Mouse (Mus musculus): ENCODE data around the gene Myo1c. TPM values are rescaled to one million over a fixed set of nuclear protein-coding genes. Genes with fewer than 3 reads are reported as not detected.

Myo1c gene
- total RNA-seq, 2 experiments from 2014 or later = 12.9 to 14.1 TPM

DNA sequence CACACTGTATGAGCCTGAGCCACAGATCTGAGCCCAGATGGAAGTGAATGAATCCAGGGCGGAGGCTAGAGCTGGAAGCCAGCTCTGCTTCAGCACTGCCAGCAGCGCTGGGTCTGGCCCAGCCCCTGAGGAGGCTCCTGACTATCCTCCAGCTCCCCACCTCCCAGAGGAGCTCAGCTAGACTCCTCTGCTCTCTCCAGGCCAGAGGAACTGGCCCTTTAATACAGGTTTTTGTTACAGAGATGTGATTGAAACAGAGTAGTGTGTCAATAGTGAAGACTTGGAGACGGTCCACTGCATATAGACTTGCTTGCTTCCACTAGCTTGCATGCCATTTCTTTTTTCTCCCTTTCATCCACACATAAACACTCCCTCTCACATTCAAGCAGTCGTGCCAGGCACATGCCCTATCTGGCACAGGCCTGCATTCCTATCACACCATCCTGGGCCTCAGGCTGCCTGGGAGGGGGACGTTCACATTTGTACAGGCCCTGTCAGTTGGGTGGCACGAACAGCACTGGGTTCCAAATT lies 2.6 kb upstream of the Myo1c start:
- DNase-seq (ENCODE audit: low spot score in 2 of 2) = peak; percentile 47 to 74

DNA sequence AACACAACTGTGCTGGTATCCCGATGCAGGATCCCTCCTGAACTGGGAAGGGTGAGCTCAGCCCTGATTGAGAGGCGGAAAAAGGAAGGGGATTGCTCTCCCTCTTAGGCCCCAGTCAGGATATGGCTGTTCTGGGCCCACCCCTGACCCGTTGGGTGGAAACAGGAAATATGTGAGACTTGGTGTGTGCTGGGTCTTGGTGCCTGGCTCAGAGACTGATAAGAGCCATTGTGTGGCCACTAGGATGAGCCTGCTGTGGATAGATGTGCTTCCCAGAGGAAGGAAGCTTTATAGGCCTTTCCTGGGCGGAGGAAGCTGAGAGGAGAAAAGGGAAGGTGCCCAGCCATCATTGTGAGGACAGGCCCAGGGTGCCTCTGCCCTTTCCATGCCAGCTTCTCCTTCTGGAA lies 1.1 kb upstream of the Myo1c start:
- no peak for DNase-seq (ENCODE audit: low spot score in 2 of 2)

DNA sequence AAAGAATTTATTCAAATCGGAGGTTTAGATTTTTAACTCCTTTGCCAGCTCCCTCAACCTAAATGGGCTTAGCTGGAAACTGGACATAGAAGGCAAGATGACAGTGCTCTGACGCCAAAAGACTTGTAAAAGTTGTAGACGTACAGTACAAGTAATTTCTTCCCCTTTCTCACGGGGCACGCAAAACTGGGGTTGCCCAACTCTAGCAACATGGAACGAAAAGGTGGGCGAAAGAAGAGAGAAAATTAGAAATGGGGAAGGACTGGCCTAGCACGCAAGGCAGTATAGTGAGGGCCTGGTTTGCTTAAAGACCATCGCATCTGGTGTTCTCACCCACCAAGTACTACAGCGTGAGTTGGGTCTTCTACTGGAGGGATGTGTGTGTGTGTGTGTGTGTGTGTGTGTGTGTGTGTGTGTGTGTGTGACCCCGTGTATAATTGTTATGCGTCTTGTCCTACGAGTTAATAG lies 688 bp downstream of the Myo1c start:
- DNase-seq (ENCODE audit: low spot score in 2 of 2) = no peak

DNA sequence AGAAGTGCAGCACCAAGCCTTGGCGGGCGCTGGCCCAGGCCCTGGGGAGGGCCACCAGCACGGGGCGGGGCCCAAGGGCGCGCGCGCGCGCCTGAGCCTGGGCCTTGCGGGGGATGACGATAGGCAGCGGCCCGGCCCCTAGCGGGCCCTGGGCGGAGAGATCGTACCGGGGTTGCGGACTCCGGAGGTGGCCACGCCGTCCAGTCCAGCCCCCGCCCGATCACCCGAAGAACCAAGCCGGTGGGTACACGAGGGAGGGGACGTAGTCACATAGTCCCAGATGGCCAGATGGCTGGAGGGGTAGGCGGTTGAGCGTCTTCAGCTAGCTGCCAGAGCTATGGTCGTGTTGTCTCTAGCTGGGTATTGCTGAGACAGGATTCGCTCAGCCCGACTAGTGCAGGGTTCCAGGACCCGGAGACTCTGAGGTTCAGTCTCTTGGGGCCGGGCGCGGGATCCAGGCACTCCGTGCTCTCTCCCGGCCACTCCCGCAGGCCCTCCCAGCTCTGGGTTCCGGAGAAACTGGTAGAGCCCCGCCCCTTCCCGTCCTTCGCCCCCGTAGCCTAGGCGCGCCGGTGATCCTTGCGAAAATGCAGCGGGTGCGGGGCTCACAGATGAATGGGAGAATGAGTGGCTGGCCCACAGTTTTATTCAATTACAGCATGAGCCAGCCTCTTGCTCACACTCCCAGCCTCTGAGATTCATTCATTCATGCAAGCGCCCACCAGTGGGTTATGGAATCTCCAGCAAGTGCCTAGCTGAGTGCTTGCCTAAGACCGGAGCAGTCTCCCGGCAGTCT lies 1.3 kb downstream of the Myo1c start:
- DNase-seq (ENCODE audit: low spot score in 2 of 2) = peak; percentile 73 to 74

DNA sequence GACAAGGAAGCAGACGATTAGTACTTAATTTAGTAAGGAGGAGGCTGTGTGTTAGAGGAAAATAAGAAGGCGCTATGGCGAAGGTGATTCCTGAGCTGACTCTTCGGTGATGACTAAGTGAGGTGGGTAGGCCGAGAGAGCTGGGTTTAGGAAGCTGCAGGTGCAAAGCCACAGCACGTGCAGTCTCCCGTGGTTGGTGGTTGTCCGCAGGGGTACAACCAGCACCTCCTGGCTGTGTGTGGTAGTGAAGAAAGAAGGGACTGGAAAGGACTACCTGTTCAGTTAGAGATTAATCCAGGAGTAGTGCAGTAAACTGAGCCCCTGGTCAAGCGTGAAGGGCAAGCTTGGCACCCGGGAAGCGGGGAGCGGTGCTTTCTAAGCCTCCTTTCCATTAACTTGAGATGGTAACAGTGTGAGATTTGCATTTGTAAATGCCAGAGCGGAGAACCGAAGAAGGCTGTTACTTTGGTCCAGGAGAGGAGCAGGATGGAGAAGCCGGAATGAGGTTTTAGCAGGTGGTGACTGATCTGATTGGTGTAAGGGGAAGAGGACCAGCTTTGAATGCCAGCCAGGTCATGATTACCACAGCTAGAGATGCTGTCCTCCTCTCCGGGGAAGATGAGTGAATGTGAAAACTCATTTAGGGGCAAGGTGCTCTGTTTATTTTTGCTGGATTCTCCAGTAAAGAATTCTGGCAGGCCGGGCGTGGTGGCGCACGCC lies 2.1 kb downstream of the Myo1c start:
- no peak for DNase-seq (ENCODE audit: low spot score in 2 of 2)

DNA sequence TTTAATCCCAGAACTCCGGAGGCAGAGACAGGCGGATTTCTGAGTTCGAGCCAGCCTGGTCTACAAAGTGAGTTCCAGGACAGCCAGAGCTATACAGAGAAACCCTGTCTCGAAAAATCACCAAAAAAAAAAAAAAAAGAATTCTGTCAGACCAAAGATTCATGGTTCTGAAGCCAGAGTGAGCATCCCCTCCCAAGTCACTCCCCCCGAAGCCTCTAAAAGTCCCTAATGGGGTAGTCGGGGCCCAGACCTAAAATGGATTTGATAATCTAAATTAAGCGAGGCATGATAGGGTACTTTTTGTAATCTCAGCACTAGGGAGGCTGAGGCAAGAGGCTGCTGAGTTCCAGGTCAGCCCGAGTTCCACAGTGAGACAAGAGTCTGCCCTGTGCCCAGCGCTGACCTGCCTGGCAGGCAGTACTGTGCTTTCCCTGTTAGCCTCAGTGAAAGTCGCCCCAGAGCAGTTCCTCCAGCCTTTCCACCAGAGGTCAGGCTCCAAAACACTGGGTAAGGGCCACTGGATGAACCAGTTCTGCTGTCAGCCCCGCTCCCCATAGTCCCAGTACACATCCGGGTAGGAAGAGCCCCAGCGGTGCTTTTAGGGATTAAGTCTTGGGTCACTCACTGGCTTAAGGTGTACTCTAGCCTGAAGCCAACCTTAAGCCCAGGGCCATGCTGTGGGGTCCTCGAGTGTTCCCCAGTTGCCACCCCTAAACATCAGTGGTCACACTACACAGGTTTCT lies 2.8 kb downstream of the Myo1c start:
- no peak for DNase-seq (ENCODE audit: low spot score in 2 of 2)

DNA sequence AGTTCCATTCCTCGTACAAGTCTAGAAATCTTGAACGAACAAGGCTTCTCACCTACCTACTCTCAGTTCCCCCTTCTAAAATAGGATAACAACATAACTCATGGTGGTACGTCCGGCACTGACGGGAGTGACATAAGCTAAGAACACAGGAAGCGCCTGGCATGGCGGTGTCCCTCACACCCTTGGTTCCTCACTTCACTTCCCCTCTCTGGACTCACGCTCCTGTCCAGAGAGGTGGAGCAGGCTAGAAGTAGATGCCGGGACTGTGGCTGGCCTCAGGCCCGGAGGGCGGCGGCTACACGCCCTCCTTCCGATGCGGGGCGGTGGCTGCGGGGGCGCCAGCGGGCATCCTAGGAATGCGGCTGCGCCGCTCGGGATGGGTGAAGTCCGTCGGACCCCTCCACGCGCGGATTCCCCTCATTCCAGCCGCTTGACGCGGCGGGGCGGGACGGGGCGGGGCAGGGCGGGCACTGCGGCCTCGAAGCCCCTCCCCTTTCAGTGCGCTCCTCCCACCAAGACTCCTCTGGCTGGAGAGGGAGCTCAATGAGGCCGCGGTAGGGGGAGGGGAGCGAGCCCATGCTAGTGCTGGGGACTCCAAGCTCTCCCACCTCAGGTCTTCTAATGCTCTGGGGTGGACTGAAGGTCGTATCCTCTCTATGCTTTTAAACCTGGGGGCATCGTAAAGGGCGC lies 3.6 kb downstream of the Myo1c start:
- DNase-seq (ENCODE audit: low spot score in 2 of 2) = peak in 1 of 2 experiments; percentile 32

DNA sequence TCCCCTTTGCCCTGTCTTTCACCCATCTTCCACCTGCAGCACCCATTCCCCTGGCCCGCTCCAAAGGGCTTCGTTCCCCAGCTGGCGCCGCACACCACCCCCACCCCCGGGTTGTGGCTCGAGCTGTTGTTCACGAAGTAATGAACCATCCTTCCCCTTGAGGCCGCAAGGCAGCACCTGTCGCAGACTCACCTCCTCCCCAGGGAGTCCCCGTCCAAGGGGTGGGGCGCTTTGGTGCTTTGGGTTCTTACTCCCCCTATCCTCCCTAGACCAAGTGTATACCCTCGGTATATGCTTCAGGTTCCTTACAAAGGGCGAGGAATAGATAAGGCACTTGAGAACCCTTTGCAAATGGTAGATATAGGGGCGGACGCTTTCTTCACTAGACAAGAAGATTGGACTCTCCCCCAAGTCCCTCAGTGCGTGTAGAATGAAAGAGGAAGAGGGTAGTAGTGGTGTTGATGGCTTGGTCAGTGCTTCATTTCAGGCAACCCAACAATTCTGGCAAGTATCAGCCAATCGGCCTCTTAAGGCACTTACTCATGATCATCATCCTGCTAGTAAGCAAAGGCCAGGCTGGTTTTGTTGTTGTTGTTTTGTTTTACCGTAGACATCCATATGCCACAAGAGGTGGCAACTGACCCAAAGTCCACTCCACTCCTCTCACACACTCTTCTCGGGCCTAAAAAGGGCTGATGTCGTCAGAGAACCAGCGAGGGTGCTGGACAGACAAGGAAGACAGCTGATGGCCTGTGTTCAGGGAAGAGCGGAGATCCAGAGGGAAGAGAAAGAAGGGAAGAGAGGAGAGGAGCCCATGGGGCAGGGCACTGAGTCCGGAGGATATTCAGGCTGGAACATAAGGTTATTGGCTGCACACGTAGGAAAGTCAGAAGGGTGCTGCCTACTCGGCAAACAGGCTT lies 4.4 kb downstream of the Myo1c start:
- DNase-seq (ENCODE audit: low spot score in 2 of 2) = no peak

DNA sequence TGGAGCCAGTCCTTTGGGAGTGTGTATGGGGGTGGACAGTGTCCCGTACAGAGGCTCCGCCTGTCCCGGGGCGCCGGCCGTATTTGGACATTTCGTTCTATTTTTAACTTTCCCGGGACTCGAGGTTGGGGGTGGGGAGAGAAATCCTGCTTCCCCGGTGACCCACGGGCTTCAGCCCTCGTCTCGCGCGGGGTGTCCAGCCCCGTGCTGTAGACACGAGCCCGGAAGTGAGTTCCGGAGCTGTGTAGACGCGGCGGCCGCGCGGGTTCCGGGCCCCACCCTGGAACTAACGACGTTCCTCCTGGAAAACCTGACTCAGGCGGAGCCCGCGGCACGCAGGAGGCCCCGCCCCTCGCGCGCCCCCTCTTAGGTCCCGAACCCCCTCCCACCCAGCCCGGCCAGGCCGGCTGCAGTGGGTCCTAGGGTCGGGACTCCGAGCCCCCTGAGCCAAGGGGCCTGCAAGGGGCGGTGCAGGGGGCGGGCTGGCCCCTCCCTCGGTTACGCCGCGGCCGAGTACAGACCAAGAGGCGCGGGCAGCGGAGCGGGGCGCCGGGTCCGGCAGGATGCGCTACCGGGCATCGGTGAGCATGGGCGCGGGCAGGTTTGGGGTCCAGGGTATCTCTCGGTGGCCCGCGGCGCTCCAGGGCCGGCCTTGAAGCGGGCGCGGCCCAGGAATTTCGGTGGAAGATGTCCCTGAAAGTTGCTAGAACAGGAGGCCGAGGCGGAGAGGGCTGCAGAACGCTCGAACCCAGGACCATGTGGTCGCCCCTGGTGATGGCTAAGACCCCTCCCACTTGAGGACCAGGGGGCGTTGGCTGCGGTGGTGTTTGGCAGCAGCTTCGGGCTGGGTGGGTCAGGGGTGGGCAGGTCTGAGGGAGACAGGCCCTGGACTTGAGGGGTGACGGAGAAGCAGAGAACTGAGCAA lies 5.6 kb downstream of the Myo1c start:
- peak in 1 of 2 experiments; percentile 46 for DNase-seq (ENCODE audit: low spot score in 2 of 2)

DNA sequence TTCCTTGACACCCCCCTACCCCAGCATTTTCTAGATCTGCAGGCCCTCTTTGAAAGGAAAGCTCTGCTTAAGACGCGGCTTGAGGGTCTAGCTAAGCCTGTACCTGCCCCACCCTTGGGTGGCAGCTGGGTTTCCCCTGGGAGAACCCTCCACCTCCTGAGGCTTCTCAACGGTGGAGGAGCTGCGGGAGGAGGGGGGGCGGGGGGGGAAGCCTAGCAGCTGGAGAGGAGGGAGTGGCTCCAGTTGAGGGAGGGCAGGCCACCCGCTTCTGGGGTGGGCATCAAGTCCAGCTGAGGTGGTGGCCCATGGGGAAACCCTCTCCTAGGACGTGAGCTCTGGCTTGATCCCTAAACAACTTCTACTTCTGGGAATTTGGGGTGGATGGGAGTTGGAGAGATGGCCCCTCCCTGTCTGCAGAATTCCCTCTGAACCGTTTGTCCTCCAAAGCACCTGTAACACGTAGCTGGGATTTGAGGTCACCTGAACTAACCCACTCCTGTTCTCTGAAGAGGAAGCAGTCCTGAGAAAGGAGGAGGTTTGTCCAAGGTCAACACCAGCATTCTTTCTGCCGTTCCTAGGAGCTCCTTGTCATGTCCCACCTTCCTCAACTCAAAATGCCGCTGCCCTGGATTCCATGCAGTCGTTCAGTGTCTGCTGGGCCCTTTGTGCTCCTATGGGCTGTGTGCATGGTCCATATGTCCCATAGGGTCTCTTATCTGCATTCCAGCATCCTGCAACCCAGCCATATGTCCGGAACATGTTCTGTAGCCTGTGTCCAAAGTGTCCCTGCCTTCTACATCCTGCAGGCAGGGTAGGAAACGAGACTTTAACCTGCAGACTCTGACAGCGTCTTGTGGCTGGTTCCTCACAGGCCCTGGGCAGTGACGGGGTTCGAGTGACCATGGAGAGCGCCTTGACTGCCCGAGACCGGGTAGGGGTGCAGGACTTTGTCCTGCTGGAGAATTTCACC lies 6.6 kb downstream of the Myo1c start:
- DNase-seq (ENCODE audit: low spot score in 2 of 2) = no peak

DNA sequence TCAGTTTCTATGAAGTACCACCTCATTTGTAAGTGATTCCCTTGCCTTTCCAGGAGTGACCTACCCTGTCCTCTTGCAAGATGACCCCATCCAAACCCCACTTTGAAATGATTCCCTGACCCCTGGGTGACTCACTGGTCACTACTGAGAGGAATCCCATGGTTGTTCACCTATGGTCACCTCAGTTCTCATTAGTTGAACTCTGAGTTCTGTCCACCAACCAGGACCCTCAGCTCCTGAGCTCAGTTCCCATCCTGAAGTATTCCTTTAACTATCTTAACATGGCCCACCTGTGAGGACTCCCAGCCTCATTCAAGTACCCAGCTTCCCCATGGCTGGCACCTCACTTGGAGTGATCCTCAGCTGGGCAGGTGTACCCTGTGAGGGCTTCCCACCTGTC lies 7.5 kb downstream of the Myo1c start:
- no peak for DNase-seq (ENCODE audit: low spot score in 2 of 2)

DNA sequence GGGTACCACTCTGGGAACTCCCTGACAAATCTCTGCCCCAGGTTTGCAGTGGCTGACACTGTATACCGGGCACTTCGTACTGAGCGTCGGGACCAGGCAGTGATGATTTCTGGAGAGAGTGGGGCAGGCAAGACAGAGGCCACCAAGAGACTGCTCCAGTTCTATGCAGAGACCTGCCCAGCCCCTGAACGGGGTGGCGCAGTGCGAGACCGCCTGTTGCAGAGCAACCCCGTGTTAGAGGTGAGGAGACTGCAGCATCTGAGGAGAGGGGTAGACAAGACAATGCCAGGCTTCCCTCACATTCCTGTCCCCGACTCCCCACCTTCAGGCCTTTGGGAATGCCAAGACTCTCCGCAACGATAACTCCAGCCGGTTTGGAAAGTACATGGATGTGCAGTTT lies 8.0 kb downstream of the Myo1c start:
- no peak for DNase-seq (ENCODE audit: low spot score in 2 of 2)

DNA sequence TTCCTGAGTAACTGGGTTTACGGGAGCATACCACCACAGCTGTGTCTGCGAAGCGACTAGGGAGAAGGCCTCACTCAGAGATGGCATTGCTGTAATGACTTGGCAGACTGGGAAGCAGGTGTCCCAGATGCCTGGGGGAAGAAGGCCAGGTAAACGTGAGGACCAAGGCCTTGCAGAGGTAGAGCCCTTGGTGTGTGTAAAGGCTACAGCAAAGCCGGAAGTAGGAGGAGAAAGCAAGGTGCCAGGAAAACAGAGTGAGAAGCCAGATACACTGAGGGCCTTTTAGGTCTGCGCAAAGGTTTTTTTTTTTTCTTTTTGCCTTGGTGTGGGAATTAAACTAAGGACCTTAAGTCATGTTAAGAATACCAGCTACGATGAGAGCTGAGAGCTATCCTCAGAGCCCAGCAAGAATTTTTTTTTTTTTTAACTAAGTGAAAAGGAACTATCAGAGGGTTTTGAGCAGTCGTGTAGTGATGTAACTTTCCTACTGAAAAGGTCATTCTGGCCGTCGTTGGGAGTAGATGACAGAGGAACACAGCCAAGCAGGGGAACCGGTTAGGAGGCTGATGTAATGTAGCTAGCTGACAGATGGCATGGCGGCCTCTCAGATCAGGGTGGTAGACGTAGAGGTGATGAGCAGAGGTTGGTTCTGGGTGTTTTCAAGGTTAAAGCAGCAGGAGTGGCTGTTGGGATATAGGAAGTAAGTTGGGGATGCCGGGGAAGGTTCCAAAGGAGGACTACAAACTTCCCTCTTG lies 8.9 kb downstream of the Myo1c start:
- no peak for DNase-seq (ENCODE audit: low spot score in 2 of 2)

DNA sequence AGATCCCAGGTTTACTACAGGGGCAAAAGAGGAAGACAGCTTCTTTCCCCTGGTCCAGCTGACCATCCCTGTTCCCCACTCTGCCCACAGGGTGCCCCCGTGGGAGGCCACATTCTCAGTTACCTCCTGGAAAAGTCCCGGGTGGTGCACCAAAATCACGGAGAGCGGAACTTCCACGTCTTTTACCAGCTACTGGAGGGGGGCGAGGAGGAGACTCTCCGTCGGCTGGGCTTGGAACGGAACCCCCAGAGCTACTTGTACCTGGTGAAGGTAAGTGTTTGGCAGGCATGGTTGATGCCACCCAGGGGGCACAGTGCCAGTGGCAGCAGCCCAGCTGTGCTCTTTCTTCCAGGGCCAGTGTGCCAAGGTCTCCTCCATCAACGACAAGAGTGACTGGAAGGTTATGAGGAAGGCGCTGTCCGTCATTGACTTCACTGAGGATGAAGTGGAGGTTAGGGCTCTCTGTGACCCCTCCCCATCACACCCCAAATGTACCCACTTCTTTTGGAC lies 9.8 kb downstream of the Myo1c start:
- no peak for DNase-seq (ENCODE audit: low spot score in 2 of 2)

DNA sequence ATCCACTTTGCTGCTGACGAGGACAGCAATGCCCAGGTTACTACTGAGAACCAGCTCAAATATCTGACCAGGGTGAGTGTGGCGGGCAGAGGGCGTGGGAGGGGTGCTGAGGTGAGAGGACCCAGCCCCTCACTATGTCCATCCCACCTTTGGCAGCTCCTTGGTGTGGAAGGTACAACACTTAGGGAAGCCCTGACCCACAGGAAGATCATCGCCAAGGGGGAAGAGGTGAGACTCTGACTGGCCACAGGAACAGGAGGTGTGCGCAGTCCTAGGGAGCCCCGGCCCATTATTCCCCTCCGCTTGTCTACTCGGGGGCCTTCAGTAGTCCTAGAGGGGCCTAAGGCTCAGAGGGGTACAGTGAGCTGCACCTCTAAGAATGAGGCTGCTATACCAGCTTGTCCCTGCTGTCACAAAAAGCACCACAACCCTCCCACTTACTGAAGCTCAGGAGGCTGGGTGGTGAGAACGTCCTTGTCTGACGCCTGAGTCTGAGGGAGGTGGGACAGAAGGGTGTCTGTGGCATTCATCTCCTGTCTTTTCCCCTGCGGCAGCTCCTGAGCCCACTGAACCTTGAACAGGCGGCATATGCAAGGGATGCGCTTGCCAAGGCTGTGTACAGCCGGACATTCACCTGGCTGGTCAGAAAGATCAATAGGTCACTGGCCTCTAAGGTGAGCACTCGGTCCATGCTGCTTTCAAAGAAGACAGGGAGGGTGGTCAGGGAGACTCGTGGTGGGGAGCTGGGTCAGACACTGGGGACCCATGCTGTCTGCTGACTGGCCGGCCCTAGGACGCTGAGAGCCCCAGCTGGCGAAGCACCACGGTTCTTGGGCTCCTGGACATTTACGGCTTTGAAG lies 10.9 kb downstream of the Myo1c start:
- no peak for DNase-seq (ENCODE audit: low spot score in 2 of 2)

DNA sequence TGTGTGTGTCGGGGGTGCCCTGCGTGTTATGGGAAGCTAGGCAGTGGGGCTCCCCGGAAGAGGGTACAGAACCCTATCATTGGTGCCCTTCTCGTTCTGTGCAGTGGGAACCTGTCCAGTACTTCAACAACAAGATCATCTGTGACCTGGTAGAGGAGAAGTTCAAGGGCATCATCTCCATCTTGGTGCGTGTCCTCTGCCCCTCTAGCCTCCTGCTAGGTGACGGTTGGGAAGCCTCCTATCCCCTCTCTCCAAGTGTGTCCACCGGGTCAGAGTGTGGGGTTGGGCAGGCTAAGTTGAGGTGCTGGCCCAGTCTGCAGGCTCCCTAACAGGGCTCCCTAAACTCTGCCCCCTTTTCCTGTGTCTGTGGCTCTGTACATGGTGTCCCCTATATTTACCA lies 11.8 kb downstream of the Myo1c start:
- DNase-seq (ENCODE audit: low spot score in 2 of 2) = no peak
